Mouse (Mus musculus): Measurements from ENCODE around the gene Rnf26.

Rnf26 gene
- long read RNA-seq, experiment 1, transcript Rnf26-201 (1 exons, 2,724 nt) = major isoform, 34 of 34 reads
- long read RNA-seq, experiment 1, partial matches to known transcripts = 0 of 34 reads
- long read RNA-seq, experiment 1, other reads (novel, unspliced or antisense) = 0 of 34 reads
- long read RNA-seq, experiment 2, transcript Rnf26-201 (1 exons, 2,724 nt) = major isoform, 20 of 20 reads
- long read RNA-seq, experiment 2, partial matches to known transcripts = 0 of 20 reads
- long read RNA-seq, experiment 2, other reads (novel, unspliced or antisense) = 0 of 20 reads

DNA sequence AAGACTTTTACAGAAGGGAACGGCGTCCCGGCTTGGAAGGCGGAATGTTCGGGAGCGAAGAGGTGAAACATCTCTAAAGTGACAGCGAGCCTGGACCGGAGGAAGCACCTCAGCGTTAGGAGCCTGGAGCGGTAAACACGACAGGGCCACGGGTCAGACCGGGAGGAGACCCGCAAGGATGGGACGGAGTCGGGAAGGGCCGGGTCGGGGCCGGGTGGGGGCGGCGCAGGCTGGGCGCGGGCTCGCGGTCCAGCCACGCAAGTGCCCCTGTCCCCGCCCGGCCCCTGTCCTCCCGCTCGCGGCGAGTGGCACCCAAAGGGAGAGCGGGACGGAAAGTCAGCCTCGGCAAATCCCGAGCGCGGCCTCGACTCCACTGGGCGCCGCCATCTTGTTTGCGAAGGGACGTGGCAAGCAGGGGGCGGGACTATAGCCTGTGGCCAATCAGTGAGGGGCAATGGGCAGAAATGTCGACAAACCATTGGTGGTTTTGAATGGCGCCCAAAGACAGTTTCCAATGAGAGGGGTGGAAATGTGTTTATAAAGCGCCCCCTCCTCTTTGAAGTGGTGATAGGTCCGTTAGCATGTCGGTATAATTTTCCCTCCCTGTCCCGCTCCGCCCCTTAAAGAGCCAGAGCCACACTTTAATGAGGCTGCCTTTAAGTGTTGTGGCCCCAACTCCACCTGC, at the start of gene Rnf26, which contains the start of gene Gm49380:
Rnf26 (minus strand) TSS at position 413 of the 685 bp plus-strand sequence.
Gm49380 (minus strand) TSS at position 396 of the 685 bp plus-strand sequence.
- intact Hi-C loops (cut with DNase I) = no loop called here

DNA sequence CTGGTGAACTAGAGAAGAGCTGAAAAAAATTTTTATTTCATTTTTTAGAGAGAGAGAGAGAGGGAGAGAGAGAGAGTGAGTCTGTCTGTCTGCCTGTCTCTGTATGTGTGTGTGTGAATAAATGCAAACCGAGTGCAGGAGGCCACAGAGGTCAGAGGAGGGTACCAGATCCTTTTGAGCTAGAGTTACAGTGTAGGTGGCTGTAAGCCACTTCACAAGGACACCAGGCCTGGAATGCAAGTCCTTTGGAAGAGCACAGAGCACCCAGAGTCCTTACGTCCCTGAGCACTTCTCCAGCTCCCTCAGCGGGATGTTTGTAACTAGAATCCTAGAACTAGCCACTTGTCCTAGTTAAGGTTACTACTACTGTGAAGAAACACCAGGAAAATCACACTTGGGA, 46.6 kb upstream of the Rnf26 start:
- intact Hi-C loops (cut with DNase I) = no loop called here

DNA sequence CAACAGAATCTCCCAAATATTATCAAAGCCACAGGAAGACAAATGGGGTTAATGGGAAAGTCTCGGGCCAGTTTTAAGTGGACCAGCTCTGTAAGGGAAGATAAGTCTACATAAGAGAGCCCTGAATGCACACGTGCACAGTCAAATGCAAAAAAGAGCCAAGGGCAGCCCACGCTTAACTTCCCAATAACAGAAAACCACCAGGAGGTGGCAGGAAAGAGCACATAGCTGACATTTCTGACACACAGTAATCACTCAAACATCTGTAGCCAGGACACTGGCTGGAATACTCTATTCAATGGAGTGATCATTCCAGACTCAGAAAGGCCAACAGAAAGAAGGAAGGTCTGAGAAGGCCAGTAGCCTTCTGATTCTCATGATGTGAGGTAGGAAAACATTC, 34.0 kb upstream of the Rnf26 start:
- intact Hi-C loops (cut with DNase I) = loop anchor here (5.0 kb wide), 1 partner anchor 35 kb away; no protein-coding TSS in a partner anchor

DNA sequence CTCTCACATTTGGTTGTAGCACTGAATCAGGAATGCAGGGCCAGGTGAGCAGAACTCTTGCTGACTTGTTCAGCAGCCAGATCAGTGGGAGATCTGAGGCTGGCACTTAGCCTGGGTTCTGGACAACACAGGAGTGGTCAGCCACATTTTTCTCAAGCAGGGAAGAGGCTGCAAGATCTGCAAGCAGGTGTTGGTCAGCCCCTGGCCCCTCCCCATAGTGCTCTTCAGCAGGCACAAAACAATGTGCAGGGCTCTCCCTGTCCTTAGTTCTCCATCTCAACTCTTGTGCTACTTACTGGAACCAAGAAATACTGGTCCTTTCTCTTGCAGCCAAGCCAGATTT, 31.4 kb upstream of the Rnf26 start:
- intact Hi-C loops (cut with DNase I) = loop anchor here (5.0 kb wide), 1 partner anchor 38 kb away; no protein-coding TSS in a partner anchor

DNA sequence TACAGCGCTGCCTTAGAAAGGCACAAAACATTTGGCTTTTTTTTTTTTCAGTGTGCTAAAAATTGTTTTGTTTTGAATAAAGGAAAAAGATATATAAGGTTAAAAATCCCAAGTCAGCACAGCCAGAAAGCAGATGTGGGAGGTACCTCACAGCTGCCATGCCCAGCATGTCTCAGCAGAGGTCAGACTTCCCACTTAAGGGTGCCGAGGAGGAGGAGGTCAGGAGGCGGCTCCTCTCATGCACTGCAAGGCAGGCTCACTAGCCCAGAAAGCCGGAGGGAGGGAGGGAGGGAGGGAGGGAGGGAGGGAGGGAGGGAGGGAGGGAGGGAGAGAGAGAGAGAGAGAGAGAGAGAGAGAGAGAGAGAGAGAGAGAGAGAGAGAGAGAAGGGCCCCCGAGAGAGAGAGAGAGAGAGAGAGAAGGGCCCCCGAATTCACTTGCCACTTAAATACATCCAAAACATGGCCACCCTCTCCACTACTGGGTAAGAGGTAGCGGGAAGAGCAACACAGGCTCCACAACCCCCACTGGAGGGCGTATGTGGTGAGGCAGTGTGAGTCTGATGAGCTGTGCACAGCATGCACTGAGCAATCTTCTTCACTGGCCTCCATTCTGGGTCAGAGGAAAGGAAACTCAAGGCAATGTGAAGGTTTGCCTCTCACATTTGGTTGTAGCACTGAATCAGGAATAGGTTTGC, 30.9 kb upstream of the Rnf26 start:
- intact Hi-C loops (cut with DNase I) = no loop called here

DNA sequence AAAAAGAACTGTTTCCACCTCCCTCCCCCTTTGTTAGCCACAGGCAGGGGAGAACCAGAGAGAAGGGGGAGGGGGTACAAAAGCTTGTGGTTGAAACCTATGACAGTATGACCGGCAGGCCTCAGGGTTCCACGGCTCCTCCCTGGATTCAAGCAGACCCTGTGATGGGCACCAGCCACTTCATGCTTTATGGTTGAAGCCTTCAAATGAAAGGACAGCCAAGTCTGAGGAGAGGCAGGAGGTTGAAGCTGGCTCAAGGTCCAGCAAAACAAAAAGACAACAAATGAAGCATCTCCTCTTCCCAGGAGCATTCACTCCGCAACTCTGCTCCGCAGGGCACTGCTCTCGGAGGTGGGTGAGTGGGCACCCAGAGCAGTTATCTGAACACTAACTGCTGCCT, 30.1 kb upstream of the Rnf26 start:
- intact Hi-C loops (cut with DNase I) = no loop called here

DNA sequence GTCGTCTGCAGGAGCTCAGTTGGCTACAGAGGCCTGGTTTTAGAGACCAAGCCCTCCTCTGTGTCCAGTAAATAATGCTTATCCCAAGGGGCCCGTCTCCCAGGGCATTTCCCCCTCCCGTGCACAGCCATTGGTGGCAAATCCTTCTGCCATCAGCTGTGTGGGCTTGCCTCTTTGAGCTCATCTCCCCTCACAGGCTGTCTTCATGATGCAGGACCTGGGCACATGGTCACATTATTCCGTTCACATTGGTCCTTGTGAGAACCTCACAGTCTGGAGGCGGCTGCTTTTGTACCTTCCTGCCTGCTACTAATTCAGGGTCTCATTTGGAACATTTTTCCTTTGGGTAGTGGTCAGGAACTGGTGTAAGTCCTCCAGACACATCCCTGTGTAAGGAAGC, 28.6 kb upstream of the Rnf26 start:
- intact Hi-C loops (cut with DNase I) = no loop called here

DNA sequence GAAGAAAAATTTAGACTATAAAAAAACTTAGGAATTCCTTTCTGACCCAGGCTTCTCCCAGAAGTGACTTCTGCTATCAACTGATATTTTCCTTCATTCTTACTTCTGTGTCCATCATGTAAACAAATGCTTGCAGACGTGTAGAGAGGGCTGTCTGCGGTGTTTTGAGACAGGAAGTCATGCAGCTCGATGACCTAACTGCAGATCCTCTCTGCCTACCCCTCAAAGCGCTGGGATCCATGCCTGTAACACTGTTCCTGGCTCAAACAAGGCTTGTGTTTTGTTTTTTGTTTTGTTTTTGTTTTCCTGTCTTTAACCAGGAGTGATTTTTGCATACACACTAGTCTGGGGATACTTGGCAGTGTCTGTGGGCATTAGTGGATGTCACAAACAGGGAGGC, 24.5 kb upstream of the Rnf26 start:
- intact Hi-C loops (cut with DNase I) = no loop called here

DNA sequence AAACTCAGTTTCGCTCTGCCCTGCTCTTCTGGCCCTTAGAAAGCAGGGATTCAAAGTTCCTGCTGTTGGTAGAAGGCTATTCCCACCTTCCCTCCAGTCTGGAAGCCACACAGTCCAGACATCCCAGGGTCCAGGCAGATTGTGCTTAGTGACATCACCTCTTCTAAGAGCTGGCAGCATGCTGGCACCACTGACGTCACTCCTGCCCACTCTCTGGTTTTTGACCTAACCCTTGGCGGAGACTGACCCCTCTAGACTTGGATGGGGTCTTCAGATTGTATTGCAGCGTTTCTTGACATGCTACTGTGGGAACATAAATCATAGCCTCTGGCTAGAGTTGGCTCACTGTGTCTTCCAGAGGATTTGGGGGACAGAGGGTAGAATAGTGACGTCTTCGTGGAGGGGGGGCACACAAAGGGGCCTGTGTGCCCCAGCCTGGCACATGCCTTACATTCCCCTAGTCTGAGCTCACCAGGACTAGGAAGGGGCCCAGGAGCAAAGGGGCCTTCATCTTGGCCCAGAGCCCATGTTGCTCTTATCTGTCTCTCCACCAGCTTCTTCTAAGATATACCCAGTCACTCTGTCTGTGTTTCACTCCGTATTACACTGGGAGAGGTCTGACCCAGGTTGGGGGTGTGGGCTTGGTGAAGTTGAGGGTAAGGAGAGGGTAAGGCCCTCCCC, 22.6 kb upstream of the Rnf26 start:
- intact Hi-C loops (cut with DNase I) = no loop called here

DNA sequence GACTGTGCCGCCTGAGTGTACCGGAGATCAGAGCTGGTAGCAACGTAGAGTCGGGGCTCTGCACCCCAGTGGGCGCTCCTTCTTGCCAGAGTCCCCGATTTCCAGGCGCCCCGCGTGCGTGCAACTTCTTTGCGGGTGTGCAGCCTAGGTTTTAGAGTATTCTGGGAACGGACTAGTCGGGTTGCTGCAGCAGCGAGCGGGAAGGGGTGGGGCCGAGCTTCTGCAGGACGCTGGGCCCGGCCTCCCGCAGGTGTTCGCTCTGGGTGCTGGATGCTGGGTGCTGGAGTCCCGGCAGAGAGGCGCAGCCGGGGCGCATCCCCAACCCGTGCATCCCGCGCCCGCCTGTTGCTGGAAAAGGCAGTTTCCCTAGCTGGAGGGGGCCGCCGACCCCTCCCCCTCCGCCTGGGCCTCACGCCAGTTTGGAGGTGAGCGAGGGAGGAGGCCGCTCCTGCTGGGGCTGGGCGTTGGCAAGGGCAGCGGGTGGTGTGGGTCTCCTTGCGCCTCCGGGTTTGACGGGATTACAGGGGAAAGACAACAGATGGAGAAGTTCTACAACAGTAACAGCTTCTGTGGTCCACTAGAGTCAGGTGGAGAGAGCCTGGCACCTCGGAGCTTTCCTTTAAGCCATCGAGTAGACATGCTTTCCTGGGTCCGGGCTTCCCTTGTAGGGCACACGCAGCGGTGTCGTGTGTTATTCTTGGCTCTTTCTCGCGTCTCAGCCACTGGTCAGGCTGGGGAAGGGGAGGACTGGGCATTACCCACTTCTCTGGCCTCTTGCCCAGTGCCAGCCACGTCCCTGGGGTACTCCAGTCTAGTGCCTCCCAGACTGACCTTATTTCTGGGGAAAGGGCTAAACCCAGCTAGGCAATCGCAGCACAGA, 21.8 kb upstream of the Rnf26 start:
- intact Hi-C loops (cut with DNase I) = no loop called here

DNA sequence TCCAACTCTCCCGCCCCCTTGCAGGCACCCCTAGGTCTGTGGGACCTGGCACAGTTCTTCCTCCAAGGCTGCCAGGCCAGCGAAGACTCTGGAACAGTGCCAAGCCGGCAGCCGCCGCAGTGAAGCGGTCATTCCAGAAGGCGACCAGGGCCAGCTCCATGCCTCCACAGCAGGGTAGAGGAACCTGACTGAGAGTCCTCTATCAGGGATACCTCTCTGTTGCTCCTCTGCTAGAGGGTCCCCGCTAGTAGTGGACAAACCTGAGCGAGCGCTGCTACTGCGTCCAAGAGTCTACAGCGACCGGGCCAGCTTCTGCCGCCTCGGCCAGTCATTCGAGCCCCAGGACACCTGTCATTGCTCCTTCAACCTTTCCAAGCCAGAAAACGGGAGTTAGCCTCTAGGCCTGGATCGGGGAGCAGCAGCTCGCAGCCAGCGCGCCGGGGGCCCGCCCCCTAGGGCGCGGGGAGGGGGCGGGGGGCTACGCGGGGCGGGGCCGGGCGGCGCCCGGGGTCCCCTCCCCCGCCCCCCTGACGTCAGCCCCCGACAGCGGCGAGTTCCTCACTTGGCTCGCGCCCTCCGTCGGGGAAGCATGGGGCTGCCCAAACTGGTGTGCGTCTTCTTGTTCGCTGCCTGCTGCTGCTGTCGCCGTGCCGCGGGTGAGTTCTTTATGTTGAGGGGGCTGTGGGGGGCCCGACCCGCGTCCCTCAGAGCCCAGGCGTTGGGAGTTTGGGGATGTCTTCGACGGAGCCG, 21.0 kb upstream of the Rnf26 start, which contains the start of gene Mcam:
Mcam (plus strand) TSS at position 369 of the 750 bp plus-strand sequence.
- intact Hi-C loops (cut with DNase I) = no loop called here

DNA sequence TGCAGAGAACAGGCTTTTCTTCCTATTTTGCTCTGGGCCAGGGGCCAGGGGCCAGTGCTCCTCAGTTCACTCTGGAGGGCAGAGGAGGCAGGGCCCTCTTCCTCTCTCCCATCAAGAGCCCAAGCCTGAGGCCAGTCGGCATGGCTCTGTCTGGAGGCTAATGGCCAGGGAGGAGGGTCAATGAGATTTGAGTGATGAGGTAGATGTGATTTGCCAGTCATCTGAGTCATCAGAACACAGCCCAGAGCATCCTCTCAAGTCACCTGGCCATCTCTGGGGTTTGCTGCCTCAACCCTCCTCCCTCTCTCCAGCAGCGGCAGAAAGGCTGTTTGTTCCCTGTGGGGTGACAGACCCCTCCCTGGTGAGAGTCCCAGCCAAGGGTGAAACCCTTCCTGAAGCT, 20.0 kb upstream of the Rnf26 start:
- intact Hi-C loops (cut with DNase I) = no loop called here

DNA sequence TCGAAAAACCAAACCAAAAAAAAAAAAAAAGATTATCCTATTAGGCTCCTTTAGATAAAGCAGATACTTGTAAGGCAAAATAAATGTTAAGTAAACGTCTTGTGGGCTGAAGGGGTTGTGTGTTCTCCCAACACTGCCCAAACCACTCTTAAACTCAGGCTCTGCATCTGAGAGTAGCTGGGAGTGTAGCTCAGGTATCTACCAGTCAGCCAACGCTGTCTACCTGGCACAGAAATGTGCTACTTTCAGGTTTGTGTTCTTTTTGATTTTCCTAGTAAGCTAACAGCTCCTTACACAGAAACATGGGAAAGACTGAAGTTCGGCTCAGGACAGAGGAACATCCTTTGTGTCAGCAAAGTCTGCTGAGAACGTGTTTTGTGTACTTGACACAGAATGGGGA, 18.9 kb upstream of the Rnf26 start:
- intact Hi-C loops (cut with DNase I) = no loop called here

DNA sequence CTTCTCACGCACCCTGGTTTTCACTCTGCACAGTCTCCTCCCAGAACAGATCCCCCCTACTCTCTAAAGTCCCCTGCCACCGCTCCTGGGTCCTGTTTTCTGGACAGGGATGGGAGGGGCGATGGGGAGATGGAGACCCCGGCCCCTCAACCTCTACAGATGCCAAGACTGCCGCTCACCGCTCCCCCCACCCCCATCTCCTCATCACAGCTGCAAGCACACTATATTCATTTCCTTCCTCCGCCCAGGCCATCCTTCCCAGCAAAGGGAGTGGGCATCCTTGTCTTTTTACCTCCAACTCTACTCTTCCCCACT, 17.9 kb upstream of the Rnf26 start:
- intact Hi-C loops (cut with DNase I) = no loop called here

DNA sequence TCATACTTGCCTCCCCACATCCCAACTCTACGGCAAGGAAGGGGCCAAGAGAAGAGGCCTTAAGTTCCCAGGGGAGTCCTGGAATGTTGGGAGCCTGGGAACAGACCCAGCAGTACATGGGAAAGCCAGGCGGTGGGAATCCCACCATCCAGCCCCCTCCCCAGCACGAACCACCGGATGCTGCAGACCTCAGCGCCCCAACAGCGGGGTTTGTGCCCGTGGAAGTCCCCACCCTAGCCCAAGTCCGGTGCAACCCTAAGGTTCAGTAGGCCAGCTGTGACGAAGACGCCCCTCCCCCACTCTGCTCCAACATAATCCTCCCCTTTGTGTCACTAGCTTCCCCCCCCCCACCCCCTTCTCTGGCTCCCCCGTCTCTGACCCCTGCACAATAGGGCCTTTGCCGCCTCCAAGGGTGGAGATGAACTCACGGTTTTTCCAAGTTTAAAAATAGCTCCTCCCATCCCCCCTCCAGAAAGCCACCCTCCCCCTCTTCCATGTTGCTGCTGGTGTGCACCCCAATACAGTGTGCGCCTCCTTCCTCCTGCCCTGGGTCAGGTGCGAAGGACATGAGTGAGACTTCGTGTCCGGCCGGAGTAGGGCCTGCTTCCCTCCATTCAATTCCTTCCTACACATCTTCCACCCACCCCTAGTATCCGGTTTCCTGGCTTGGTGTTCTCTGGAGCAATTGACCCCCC, 17.4 kb upstream of the Rnf26 start:
- intact Hi-C loops (cut with DNase I) = no loop called here

DNA sequence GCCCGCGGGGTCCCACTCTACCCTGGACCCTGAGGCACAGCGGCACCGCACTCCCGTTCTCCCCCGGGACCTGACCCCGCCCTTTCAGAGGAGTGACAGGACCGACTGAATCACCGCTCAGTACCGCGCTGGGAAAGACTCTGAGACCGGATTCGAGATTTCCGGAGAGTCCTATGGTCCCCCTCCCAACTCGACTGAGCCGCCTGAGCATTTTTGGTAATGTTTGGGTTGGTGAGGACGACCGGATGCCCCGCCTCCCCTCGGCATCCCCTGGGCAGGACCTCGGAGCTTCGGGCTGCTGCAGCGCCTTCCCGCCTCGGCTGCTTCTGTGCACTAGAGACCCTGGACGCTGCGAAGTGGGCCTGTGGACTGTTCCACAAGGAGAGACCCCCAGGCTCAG, 16.7 kb upstream of the Rnf26 start:
- intact Hi-C loops (cut with DNase I) = no loop called here

DNA sequence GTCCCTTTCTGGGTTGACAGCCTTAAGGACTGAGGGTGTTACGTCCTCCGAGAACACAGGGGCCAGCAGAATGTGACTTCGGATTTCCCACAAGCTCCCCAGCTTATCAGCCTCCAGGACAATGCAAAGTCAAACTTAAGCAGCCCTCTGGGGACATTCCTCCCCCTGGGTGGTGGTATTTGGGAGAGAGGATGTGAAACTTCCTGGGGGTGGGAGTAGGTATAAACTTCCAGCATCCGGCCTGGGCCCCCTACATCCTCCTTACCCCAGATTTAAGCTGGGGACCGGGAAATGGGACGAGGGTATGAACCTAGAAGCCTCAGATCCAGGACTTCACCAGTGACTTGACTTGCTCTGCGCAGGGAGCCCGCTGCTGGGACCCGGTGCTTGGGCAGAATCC, 16.3 kb upstream of the Rnf26 start:
- intact Hi-C loops (cut with DNase I) = loop anchor here (10.0 kb wide), 3 partner anchors 105 to 255 kb away; partner anchors contain the start of gene Cbl

DNA sequence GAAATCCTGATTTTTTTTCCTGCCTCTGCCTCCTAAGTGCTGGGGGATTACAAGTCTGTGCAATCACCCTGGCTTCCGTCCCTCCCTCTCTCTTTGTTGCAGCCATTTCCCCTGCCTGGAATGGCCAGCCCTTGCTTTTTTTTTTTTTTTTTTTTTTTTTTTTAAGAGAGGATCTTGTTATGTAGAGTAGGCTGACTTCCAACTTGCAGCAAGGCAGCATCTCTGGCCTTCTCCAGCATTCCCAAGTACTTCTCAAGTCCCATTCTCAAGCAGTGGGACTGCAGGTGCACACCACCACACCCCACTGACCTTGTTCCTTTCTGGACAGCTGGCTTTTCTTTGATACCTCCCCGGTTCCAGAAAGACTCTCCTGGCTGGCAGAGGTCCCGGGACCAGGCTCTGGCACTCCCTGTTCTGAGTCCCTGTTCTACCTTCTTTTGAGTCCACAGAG, 14.1 kb upstream of the Rnf26 start:
- intact Hi-C loops (cut with DNase I) = loop anchor here (10.0 kb wide), 3 partner anchors 107 to 257 kb away; partner anchors contain the start of gene Cbl

DNA sequence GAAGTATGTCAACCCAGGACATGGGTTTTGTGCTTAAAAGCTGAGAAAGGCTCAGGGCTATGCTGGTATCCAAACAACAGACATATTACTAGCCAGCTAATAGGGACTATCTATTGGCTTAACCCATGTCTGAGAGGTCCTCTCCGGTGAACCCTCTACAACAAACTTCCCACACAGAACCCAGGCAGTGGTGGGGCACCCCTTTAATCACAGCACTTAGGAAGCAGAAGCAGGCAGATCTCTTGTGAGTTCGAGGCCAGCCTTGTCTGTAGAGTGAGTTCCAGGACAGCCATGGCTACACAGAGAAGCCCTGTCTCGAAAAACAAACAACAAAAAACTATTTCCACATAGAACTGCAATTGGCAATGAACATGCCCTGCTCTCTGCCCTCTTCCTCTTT, 13.4 kb upstream of the Rnf26 start:
- intact Hi-C loops (cut with DNase I) = loop anchor here (10.0 kb wide), 3 partner anchors 108 to 258 kb away; partner anchors contain the start of gene Cbl
